Mouse (Mus musculus) lung, adult 10 weeks (tissue): ENCODE measurements around the gene Trpm8. TPM values are rescaled to one million over a fixed set of nuclear protein-coding genes. Genes with fewer than 3 reads are reported as not detected.

Source experiments
- polyA plus RNA-seq: library from polyadenylated mRNA; stranded (reverse); fragments of 350-450 nt; fragmentation: Illumina TruSeq; extraction: RNeasy Lipid Tissue Mini Kit (QIAGEN cat#74804); gene quantifications from one replicate; pipeline ENCODE4 v1.2.3, GENCODE M21; 2014; ENCODE audit warnings: low read depth, low replicate concordance; ENCODE audit not compliant: insufficient read depth

Trpm8 gene
- not detected for polyA plus RNA-seq

GRCm38 (mm10) chr1:88277098-88277817 is at the start of gene Trpm8, which contains the start of gene Hjurp:
TSS of gene Trpm8 (plus strand) at chr1:88277661.
TSS of gene Hjurp (minus strand) at chr1:88277633.

GRCm38 (mm10) chr1:88406807-88407198 is 129.3 kb downstream of the Trpm8 start, which contains the start of gene Spp2:
TSS of gene Spp2 (plus strand) at chr1:88406961.

Other genes with a start within 250 kb of the Trpm8 start
- gene Ugt1a10, start 222.3 kb upstream of the Trpm8 start, polyA plus RNA-seq: not detected
- not detected for gene Ugt1a9, start 206.9 kb upstream of the Trpm8 start, polyA plus RNA-seq
- gene Ugt1a8, start 189.8 kb upstream of the Trpm8 start, polyA plus RNA-seq: not detected
- gene Ugt1a7c, start 182.6 kb upstream of the Trpm8 start, polyA plus RNA-seq: 3.0 TPM
- 2.4 TPM for gene Ugt1a6b, start 174.4 kb upstream of the Trpm8 start, polyA plus RNA-seq
- 25.8 TPM for gene Ugt1a6a, start 142.9 kb upstream of the Trpm8 start, polyA plus RNA-seq
- not detected for gene Ugt1a5, start 111.6 kb upstream of the Trpm8 start, polyA plus RNA-seq
- not detected for gene Ugt1a2, start 77.1 kb upstream of the Trpm8 start, polyA plus RNA-seq
- gene Dnajb3, start 71.9 kb upstream of the Trpm8 start, polyA plus RNA-seq: 1.3 TPM
- gene Ugt1a1, start 65.7 kb upstream of the Trpm8 start, polyA plus RNA-seq: 0.14 TPM
- 0.27 TPM for gene Mroh2a, start 50.7 kb upstream of the Trpm8 start, polyA plus RNA-seq
- gene Hjurp, start within 50 bp of the Trpm8 start, polyA plus RNA-seq: 11.8 TPM
- not detected for gene Spp2, start 129.3 kb downstream of the Trpm8 start, polyA plus RNA-seq
- gene Glrp1, start 232.4 kb downstream of the Trpm8 start, polyA plus RNA-seq: not detected